Mouse (Mus musculus): ENCODE measurements around the gene Naif1.

Naif1 gene

DNA sequence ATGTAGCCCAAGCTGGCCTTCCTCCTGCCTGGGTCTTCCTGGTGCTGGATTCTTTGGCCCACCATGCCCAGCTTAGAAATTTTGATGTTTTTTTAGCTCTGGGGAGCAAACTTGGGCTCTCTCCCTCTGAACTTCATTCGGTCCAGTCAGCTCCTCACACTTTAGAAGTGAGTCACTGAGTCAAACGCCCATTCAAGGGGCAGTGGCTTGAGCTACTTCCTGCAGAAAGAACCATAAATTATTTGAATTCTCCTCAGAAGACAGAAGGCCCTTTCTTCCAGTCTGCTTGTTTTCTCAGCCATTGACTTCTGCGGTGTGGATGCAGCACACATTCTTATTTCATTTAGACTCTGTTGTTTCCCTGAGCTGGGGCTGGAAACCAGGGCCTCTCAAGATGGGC, 53.3 kb downstream of the Naif1 start:
- DNase-seq, result no peak

DNA sequence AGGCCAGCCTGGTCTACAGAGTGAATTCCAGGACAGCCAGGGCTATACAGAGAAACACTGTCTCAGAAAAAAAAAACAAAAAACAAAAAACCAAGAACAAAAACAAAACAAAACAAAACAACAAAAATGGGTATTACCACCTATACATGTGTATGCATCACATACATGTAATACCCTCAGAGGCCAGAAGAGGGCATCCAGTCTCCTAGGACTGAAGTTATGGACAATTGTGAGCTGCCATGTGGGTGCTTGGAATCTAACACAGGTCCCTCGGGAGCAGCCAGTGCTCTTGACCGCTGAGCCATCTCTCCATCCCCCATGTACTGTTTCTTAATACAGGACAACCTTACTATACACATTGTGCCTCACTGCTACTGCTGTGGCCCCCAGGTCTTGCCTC, 55.3 kb downstream of the Naif1 start:
- DNase-seq, result no peak

Measured in kidney, postnatal 10 days (tissue).